Mouse (Mus musculus) forebrain, embryonic 13.5 days (tissue): ENCODE measurements around the gene Tenm3. TPM values are rescaled to one million over a fixed set of nuclear protein-coding genes. Genes with fewer than 3 reads are reported as not detected.
A peak's percentile ranks its signal among the peaks of the same experiment; 100 is the strongest.

Experiments used
- ATAC-seq: fragments of 200-750 bp; cut with Nextera tagmentation; 2 replicates; pipeline ENCODE4 v1.8.0; 2017
- H3K27ac ChIP-seq: fragments of 300-500 bp; sonication (generic); 2 replicates; pipeline ENCODE4 v1.5.1; 2015; ENCODE audit warnings: inconsistent platforms, mild to moderate bottlenecking, moderate library complexity
- H3K27me3 ChIP-seq: fragments of 300-500 bp; sonication (generic); 2 replicates; pipeline ENCODE4 v1.6.1; 2015; ENCODE audit warnings: mild to moderate bottlenecking, inconsistent platforms
- H3K36me3 ChIP-seq: fragments of 300-500 bp; sonication (generic); 2 replicates; pipeline ENCODE4 v1.6.1; 2015; ENCODE audit warnings: mild to moderate bottlenecking, inconsistent platforms; ENCODE audit not compliant: poor library complexity, severe bottlenecking
- H3K4me1 ChIP-seq: fragments of 300-500 bp; sonication (generic); 2 replicates; pipeline ENCODE4 v1.6.1; 2015; ENCODE audit warnings: inconsistent platforms
- H3K4me2 ChIP-seq: fragments of 300-500 bp; sonication (generic); 2 replicates; pipeline ENCODE4 v1.6.1; 2015; ENCODE audit warnings: inconsistent platforms, mild to moderate bottlenecking, moderate library complexity
- H3K4me3 ChIP-seq: fragments of 300-500 bp; sonication (generic); 2 replicates; pipeline ENCODE4 v1.5.1; 2015; ENCODE audit warnings: mild to moderate bottlenecking, inconsistent platforms
- H3K9ac ChIP-seq: fragments of 300-500 bp; sonication (generic); 2 replicates; pipeline ENCODE4 v1.6.1; 2015; ENCODE audit warnings: mild to moderate bottlenecking, inconsistent platforms
- H3K9me3 ChIP-seq: fragments of 300-500 bp; sonication (generic); replicated peaks from 2 replicates; pipeline ENCODE4 v1.6.1; 2016; ENCODE audit warnings: inconsistent platforms
- WGBS: fragments of 180-500 bp; shearing (Covaris S2); methylation state at CpG from one replicate; pipeline ENCODE4 v1.1.7; 2015; 5-methylcytosine and 5-hydroxymethylcytosine counted together
- polyA plus RNA-seq: library from polyadenylated mRNA; unstranded; fragments of >200 nt; fragmentation: Nextera tagmentation; extraction: Ambion mirVana; gene quantifications from 2 replicates; pipeline ENCODE4 v1.2.1, GENCODE M21; 2015

Tenm3 gene
- polyA plus RNA-seq, 1 experiment from 2014 or later, result 20.6 TPM

DNA sequence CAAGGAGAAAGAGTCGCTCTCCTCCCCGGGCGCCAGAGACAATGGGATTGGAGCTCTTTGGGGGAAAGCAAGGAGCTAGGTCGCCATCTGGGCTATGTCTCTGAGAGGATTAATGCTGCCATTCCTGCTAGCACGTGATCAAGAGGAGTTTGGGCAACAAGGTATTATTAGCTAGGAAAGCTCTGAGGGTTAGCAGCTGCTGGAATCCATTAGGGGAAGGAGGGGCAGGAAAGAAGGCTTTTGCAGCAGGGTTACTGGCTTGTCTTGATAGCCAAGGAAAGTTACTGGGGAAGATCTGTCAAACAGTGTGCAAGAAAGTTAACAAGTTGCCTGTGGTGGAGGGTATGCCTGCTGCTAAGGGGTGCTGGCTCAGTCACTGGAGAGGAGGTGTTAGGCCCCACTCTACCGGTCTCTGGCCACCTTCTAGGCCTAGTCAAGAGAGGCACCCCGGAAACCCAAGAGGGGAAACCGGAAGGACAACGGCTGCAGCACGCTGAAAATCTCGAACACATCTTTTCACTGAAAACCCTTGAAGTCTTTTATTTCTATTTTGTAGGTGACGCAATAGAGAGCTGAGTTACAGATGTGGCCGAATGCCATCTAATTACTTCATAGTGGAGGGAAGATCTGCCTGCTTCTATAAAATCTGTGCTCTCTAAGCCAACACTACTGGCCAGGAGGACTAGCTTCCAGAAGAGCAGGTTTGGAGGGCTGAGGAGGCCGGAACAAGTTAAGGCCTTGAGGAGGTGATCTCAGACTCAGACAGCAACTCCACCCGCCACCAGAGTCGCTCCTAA lies 534.4 kb downstream of the Tenm3 start:
- Histone ChIP-seq H3K36me3 (peaks cover 5% of the 10 kb centered on the region; the same call in 1 of the 2 replicates), H3K9me3 (no peaks in the 10 kb centered on the region), H3K9ac (no peak overlapping the region), H3K27me3 (no peaks in the 10 kb centered on the region), H3K4me2 (0 out of 2 replicates have a peak overlapping the region, but pooled peaks have one; percentile 13), H3K4me3 (no peak overlapping the region), H3K27ac (peak overlapping the region; percentile 67; the same call in 1 of the 2 replicates), H3K4me1 (peaks cover 48% of the 10 kb centered on the region)
- WGBS, result 29% methylated on average over 16 of the region's 16 CpGs
- peak; percentile 46 for ATAC-seq

DNA sequence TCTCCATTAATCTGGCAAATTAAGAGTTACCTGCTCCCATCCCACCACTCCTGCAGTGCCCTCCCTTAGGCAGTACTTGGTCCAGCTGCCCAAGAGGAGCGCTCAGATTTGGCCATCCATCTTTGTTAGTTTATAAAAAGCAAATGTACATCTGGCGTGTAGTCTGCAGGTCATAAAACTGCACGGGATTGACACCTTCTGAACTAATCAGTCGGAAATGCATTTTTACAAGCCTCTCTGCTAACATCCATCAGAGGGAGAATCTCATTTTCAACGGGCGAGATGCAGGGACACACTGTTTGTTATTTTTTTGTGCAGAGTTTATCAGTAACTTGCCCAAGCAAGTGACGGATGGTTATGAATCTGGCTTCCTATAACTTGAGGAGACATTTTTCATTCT lies 539.5 kb downstream of the Tenm3 start:
- no peak overlapping the region for H3K27ac ChIP-seq
- 86% methylated on average over 7 of the region's 7 CpGs for WGBS
- no peak for ATAC-seq

DNA sequence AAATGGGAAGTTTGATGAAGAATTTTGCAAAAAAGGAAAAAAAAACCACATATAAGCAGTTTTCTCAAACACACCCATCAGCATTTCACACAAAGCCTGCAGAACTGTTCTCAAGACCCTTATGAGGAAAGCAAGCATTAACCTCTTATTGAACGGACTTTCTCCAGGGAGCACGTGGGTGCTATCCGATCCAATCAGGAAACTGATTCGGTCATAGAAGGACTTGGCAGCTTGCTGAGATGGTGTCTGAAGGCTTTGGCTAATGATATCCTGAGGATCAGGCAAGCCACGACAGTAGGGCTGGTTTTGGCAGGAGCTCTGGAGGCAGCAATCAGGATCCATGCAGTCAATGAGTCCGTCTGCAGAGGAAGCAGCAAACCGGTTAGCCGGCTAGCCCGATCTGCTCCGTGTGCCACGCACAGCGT lies 543.1 kb downstream of the Tenm3 start:
- H3K27ac ChIP-seq, result 0 out of 2 replicates have a peak overlapping the region, but pooled peaks have one; percentile 31
- 75% methylated on average over 12 of the region's 12 CpGs for WGBS
- peak; percentile 72 for ATAC-seq

More for the DNA sequence above, 539.5 kb downstream of the Tenm3 start:
- peaks cover 5% of the 10 kb centered on the region; the same call in 1 of the 2 replicates for H3K36me3 ChIP-seq
- H3K9me3 ChIP-seq, result no peaks in the 10 kb centered on the region
- H3K4me1 ChIP-seq, result peaks cover 21% of the 10 kb centered on the region
- H3K9ac ChIP-seq, result no peak overlapping the region
- no peak overlapping the region for H3K4me2 ChIP-seq
- no peak overlapping the region for H3K4me3 ChIP-seq
- H3K27me3 ChIP-seq, result no peaks in the 10 kb centered on the region

DNA sequence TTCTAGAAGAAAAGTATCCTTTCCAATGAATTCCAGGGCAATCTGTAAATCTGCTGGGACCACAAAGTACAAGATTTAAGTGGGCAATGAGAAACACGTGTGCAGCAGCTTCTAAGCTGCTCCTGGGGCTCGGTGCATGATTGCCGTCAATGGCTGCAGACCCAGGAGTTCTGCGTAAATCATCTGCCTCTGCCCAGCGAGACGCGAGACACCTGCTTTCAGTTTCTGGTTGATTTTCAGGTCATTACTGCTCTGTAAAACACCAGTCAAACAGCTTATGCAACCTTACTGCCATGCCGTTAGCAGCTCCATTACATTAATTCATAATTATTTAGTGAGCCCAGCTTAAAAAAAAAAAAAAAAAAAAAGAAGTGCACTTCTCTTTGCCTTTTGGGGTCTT lies 543.7 kb downstream of the Tenm3 start:
- H3K9ac ChIP-seq, result no peak overlapping the region
- no peaks in the 10 kb centered on the region for H3K27me3 ChIP-seq
- no peak overlapping the region for H3K4me2 ChIP-seq
- no peak overlapping the region for H3K4me3 ChIP-seq
- H3K4me1 ChIP-seq, result peaks cover 13% of the 10 kb centered on the region; the same call in 1 of the 2 replicates
- peaks cover 36% of the 10 kb centered on the region for H3K36me3 ChIP-seq
- H3K27ac ChIP-seq, result peak overlapping the region; percentile 59; the same call in 1 of the 2 replicates
- no peaks in the 10 kb centered on the region for H3K9me3 ChIP-seq
- 0 out of 2 replicates have a peak, but pooled peaks have one; percentile 25 for ATAC-seq
- WGBS, result 64% methylated on average over 8 of the region's 8 CpGs

More for the DNA sequence above, 543.1 kb downstream of the Tenm3 start:
- Histone ChIP-seq H3K27me3 (no peaks in the 10 kb centered on the region), H3K4me1 (peaks cover 13% of the 10 kb centered on the region; the same call in 1 of the 2 replicates), H3K9ac (no peak overlapping the region), H3K4me3 (no peak overlapping the region), H3K4me2 (no peak overlapping the region), H3K36me3 (peaks cover 31% of the 10 kb centered on the region), H3K9me3 (no peaks in the 10 kb centered on the region)

DNA sequence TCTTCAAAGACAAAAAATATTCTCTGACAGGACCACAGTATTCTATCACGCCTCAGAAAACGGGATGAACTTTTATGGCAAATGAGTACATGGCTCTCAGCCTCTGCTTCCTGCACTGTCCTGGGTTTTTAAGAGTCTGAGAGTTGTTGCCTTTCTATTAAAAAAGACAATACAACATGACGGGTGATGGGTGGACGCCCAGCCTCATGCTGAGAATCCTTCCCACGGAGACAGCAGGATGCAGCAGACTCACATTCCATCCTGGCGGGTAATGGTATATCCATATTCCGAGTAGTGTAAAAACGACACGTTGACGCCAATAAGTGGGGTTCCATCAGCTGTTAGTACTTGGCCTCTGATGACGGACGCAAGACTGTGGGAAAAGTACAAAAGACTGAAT lies 544.4 kb downstream of the Tenm3 start:
- no peak for ATAC-seq
- Histone ChIP-seq H3K4me3 (no peak overlapping the region), H3K4me1 (peaks cover 13% of the 10 kb centered on the region; the same call in 1 of the 2 replicates), H3K36me3 (peaks cover 36% of the 10 kb centered on the region), H3K9me3 (no peaks in the 10 kb centered on the region), H3K27ac (no peak overlapping the region), H3K27me3 (no peaks in the 10 kb centered on the region), H3K4me2 (no peak overlapping the region), H3K9ac (no peak overlapping the region)
- 83% methylated on average over 12 of the region's 12 CpGs for WGBS

DNA sequence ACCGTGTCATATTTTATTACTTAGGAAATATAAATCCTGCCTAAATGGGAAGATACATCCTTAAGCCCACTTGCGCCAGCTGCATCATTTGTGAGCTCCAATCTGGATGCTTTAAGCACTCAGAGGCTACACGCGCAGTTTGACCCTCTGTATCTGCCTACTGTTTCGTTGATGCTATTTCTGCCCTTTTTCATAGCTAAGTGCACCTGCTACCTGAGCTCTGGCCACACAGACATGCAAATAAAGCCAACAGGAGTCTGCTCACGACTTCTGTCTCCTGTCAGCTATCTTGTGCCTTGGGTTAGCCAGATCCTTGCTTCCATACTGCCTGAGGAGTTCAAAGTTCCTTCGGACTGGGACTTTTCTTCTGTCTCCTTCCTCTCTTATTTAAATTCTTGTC lies 547.4 kb downstream of the Tenm3 start:
- Histone ChIP-seq H3K9ac (no peak overlapping the region), H3K27ac (no peak overlapping the region), H3K4me3 (no peak overlapping the region), H3K36me3 (peaks cover 55% of the 10 kb centered on the region), H3K27me3 (no peaks in the 10 kb centered on the region), H3K9me3 (no peaks in the 10 kb centered on the region), H3K4me2 (no peak overlapping the region), H3K4me1 (peaks cover 13% of the 10 kb centered on the region; the same call in 1 of the 2 replicates)
- no peak for ATAC-seq
- WGBS, result 93% methylated on average over 7 of the region's 7 CpGs

DNA sequence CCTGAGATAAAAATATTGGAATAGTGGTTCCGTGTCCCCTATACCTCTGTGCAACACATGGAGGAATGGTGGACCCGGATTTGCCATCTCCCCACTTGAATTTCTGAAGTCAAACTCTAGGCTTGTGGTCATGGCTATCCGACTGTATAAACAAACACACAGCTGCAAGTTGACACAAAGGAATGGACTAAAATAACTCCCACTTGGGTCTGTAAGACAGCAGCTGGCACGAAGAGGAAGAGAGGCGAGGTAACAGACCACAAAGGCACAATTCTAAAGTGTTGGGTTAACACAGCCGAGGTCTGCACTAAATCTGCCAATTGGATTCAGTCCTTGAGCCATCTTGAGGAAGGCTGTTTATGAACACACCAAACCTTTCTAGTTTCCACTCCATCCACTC lies 548.2 kb downstream of the Tenm3 start:
- no peak overlapping the region for H3K27ac ChIP-seq
- H3K27me3 ChIP-seq, result no peaks in the 10 kb centered on the region
- no peaks in the 10 kb centered on the region for H3K9me3 ChIP-seq
- 93% methylated on average over 6 of the region's 6 CpGs for WGBS
- no peak overlapping the region for H3K4me2 ChIP-seq
- H3K4me1 ChIP-seq, result peaks cover 7% of the 10 kb centered on the region; the same call in 1 of the 2 replicates
- H3K4me3 ChIP-seq, result no peak overlapping the region
- peaks cover 55% of the 10 kb centered on the region for H3K36me3 ChIP-seq
- ATAC-seq, result no peak
- no peak overlapping the region for H3K9ac ChIP-seq

DNA sequence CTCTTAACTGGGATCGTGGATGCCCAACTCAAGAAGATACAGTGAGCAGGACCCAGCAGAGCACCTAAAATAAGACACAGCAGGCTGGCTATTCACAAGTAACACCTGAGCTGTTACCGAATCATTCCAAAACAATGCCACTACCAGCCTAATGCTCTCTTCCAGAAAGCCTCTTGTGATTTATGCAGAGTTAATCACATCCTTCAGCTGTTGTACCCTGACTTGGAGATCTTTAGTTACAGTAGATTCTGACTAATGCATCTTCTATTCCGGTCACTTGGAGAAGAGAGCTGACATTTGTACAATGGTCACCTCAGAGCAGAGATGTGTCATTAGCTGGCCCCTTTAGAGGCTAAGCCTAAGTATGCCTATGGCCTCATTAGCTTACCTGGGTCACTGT lies 550.0 kb downstream of the Tenm3 start:
- Histone ChIP-seq H3K4me3 (no peak overlapping the region), H3K36me3 (peaks cover 54% of the 10 kb centered on the region), H3K9me3 (no peaks in the 10 kb centered on the region), H3K27ac (no peak overlapping the region), H3K4me1 (peaks cover 4% of the 10 kb centered on the region; the same call in 1 of the 2 replicates), H3K4me2 (no peak overlapping the region), H3K9ac (no peak overlapping the region), H3K27me3 (no peaks in the 10 kb centered on the region)
- no peak for ATAC-seq
- 90% methylated on average over 3 of the region's 3 CpGs for WGBS

DNA sequence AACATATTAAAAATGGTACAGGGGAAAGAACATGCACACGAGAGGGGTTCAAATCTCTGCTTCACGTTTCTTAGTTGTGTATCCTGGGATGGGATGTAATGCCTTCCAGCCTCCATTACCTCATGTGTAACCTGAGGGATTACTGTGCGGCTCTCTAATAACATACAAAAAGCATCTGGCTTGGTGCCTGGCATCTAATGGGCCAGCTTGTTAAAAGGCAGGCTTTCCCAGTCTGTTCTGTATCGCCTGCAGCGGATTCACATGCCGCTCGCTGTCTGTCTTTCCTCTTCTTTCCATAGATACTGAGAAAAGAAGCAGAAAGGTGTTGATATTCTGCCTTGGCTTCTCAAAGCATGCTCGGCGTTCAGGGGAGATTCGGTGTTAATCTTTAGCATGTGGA lies 558.3 kb downstream of the Tenm3 start:
- Histone ChIP-seq H3K4me1 (peaks cover 21% of the 10 kb centered on the region), H3K9me3 (no peaks in the 10 kb centered on the region), H3K4me2 (0 out of 2 replicates have a peak overlapping the region, but pooled peaks have one; percentile 2), H3K27me3 (no peaks in the 10 kb centered on the region), H3K4me3 (no peak overlapping the region), H3K27ac (peak overlapping the region; percentile 40), H3K36me3 (peaks cover 6% of the 10 kb centered on the region), H3K9ac (no peak overlapping the region)
- 56% methylated on average over 10 of the region's 10 CpGs for WGBS
- ATAC-seq, result peak; percentile 71

DNA sequence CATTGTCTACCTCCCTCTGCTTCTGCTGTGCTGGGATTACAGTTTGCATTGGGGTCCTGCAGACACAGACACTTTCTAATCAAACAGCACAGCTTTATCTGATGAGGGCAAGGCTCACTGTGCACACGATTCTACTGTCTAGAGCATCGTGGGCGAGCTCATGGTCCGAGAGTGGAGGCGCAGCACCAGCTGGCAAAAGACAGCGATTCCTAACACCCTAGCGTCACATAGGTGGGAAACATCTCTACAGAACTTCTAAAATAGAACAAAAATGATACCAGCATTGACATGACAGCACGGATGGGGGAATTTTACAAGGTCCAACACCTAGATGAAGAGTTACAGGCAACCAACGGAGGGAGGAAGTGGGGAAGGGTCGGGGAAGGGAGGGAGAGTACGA lies 561.9 kb downstream of the Tenm3 start:
- WGBS, result 91% methylated on average over 11 of the region's 11 CpGs
- Histone ChIP-seq H3K4me1 (peaks cover 22% of the 10 kb centered on the region), H3K4me2 (no peak overlapping the region), H3K4me3 (no peak overlapping the region), H3K27me3 (no peaks in the 10 kb centered on the region), H3K9me3 (no peaks in the 10 kb centered on the region), H3K9ac (no peak overlapping the region), H3K36me3 (peaks cover 8% of the 10 kb centered on the region), H3K27ac (no peak overlapping the region)
- ATAC-seq, result no peak

DNA sequence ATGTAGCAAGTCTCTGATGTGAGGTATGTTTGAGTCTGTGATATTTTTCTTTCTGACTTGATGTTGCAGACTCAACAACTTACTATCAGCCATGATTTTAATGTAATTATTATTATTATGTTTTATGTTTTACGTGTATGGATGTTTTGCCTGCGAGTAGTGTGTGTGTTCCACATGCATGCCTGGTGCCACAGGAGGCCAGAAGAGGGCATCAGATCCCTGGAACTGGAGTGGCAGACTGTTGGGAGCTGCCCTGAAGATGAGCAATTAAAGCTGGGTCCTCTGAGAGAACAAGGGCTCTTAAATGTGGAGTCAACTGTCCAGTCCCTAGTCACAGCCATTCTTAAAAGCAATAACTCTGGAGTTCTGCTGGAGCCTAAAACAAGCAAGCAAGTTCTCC lies 564.4 kb downstream of the Tenm3 start:
- no peak overlapping the region for H3K4me3 ChIP-seq
- no peak for ATAC-seq
- 85% methylated on average over 2 of the region's 2 CpGs for WGBS
- H3K27ac ChIP-seq, result no peak overlapping the region
- peaks cover 9% of the 10 kb centered on the region for H3K9me3 ChIP-seq
- no peaks in the 10 kb centered on the region for H3K27me3 ChIP-seq
- no peak overlapping the region for H3K9ac ChIP-seq
- no peak overlapping the region for H3K4me2 ChIP-seq
- peaks cover 33% of the 10 kb centered on the region for H3K36me3 ChIP-seq
- H3K4me1 ChIP-seq, result peaks cover 11% of the 10 kb centered on the region

DNA sequence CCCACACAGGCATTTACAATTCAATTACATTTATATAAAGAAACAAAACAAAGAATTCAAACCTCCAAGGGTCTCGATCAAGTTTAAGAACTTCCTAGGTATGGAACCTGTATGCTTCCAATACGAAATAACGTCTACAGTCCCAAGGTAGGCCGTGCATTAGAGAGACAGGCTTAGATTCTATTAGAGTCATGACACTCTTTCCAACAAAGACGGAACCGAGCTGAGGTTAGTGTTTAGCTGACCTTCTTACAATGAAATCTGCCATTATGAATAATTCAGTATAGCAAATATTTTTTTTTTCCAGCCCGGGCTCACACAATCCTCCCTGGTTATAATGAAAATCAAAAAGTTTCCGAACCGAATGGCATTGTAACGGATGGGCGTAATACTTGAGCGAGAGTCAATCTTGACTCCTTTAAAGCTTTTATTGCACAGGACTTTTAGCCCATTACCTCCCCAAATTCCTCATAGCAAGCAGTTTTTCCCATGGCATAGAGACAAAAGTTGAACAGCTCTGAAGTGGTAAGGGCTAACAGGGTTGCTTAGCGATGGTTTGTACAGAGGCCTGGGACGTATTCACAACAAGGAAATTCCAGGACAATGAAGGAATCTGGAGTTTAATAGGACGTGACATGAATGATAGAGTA lies 565.6 kb downstream of the Tenm3 start:
- H3K4me3 ChIP-seq, result no peak overlapping the region
- H3K9ac ChIP-seq, result no peak overlapping the region
- no peaks in the 10 kb centered on the region for H3K27me3 ChIP-seq
- H3K9me3 ChIP-seq, result peaks cover 9% of the 10 kb centered on the region
- peaks cover 34% of the 10 kb centered on the region for H3K36me3 ChIP-seq
- 30% methylated on average over 15 of the region's 15 CpGs for WGBS
- H3K4me1 ChIP-seq, result peaks cover 6% of the 10 kb centered on the region
- H3K27ac ChIP-seq, result no peak overlapping the region
- ATAC-seq, result peak; percentile 73
- no peak overlapping the region for H3K4me2 ChIP-seq
